Mouse (Mus musculus) embryonic stem cell, embryonic (primary cell): Measurements from ENCODE around the gene Eif3k.

Experiments used
- CTCF ChIA-PET, 4 experiments: fragments of 300-600 bp in 2 of 4; fragments of 350-600 bp in 2 of 4; sonication (Branson Sonifier 250); formaldehyde crosslinking; loops; one replicate each; lab custom pipeline; 2022; ENCODE audit warnings: inconsistent platforms in 2 of 4; lab: Charles Lee
- POLR2A ChIA-PET, 4 experiments: fragments of 300-600 bp in 2 of 4; fragments of 350-600 bp in 2 of 4; sonication (Branson Sonifier 250); formaldehyde crosslinking; loops; one replicate each; lab custom pipeline; 2022; ENCODE audit warnings: antibody characterized with exemption in 4 of 4, inconsistent platforms in 1 of 4; lab: Charles Lee

The Eif3k gene

DNA sequence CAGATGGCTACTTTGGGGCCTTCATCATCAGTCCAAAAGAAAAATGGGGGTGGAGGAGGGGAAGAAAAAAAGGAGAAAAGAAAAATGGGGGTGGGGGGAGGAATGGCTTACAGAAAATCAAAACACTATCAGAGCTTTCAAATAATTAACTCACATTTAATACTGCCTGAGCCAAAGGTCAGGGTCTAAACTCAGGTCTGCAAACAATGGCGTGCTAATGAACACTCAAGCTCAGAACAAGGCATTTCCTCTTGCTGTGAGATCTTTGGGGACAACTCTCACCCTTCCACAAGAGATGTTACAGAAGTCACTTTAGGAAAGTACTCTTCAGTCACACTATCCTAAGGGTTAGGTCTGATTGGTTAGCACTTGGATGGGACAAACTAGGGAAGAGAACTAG lies 22.9 kb downstream of the Eif3k start:
- POLR2A ChIA-PET = interaction anchor here (0.5 to 16.8 kb wide), 33 partner anchors 9 to 1605 kb away, joined by 3 to 235 read pairs (median 4); partner anchors contain the start of genes Catsperg1 (in 1 of the 4), Eif3k (in 1 of the 4) and Map4k1 (in 1 of the 4)
- CTCF ChIA-PET = interaction anchor here in 2 of 4 experiments (0.6 kb wide), 5 partner anchors 15 to 125 kb away, joined by 3 to 7 read pairs (median 3); partner anchors contain the start of gene Lgals4 (in 1 of the 2)

DNA sequence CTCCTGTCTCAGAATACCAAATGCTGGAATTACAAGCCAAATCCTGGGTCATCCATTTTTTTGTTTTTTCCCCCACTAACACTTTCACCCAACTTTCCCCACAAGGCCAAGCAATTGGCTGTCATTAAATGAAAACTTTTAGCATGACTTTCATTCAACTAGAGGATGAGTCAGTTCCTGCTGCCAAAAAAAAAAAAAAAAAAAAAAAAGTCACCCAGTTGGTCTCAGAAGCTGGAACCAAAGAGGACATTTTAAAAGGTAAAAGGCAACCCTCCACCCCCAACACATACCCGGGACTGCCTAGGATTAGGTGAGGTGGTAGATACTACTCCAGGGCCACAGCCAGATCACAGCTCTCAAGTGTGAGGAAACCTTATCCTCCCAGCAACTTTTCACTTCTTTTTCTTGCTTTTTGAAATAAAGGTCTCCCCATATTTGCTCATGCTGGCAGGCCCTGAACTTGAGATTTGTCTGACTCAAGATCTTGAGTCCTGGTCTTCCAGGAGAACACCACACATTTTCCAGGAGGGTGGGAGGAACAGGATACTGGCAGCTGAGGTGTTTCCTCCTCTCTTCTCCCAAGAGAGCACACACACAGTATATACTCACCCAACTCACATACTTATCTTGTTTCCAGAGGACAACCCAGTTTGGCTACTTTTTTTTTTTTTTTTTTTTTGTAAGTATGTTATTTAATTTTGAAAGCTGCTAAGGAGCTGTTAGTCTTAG lies 23.5 kb downstream of the Eif3k start:
- POLR2A ChIA-PET = interaction anchor here (0.6 to 16.8 kb wide), 32 partner anchors 8 to 1604 kb away, joined by 3 to 235 read pairs (median 4); no protein-coding TSS in a partner anchor
- CTCF ChIA-PET = interaction anchor here in 3 of 4 experiments (0.6 to 1.6 kb wide), 8 partner anchors 13 to 124 kb away, joined by 3 to 7 read pairs (median 4); partner anchors contain the start of gene Lgals4 (in 1 of the 3)

DNA sequence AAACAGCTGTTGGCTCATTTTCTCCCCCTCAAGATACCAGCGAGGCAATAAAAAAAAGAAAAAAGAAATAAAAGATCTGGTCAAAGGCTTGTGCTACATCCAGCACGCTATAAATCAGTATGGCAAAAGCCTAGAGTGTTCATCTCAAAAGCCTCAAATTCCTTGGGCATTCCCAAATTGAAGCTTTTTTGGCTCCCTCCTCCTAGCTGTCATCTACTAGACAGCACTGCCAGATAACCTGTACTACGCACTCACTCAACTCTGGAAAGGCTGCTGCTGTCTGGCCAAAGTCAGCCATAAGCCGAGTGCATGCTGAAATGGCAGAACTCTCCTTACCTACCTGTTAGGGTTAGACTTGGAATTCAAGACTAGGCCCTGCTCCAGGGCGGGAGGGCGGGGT lies 24.4 kb downstream of the Eif3k start:
- POLR2A ChIA-PET = interaction anchor here in 3 of 4 experiments (0.7 to 16.8 kb wide), 11 partner anchors 9 to 191 kb away, joined by 3 to 235 read pairs (median 6); partner anchors contain the start of gene Sirt2 (in 1 of the 3)
- CTCF ChIA-PET = interaction anchor here in 3 of 4 experiments (0.7 to 1.6 kb wide), 3 partner anchors 18 to 33 kb away, joined by 3 to 6 read pairs (median 5); no protein-coding TSS in a partner anchor

DNA sequence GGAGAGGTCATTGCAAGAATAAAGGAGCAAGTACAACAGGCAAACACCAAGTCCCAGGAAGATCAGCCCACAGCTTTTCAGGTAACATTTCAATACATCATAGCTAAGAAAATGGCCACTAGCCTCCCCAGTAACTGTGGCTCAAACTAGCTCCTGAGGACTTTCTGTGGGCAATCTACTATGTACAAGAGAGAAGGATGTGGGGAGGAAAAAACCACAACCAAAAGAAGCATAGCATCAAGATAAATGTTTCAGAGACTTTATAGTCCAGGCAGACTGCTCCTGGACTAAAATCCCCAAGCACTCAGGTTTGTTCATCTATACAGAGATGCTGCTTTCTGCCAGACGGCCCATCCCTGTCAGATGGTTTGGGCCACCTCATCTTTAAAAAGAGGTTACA lies 25.4 kb downstream of the Eif3k start:
- ChIA-PET POLR2A (interaction anchor here in 2 of 4 experiments (1.0 to 16.8 kb wide), 8 partner anchors 8 to 146 kb away, joined by 3 to 235 read pairs (median 16); no protein-coding TSS in a partner anchor), CTCF (interaction anchor here in 1 of 4 experiments (1.6 kb wide), 1 partner anchor 18 kb away, joined by 5 read pairs; no protein-coding TSS in a partner anchor)

DNA sequence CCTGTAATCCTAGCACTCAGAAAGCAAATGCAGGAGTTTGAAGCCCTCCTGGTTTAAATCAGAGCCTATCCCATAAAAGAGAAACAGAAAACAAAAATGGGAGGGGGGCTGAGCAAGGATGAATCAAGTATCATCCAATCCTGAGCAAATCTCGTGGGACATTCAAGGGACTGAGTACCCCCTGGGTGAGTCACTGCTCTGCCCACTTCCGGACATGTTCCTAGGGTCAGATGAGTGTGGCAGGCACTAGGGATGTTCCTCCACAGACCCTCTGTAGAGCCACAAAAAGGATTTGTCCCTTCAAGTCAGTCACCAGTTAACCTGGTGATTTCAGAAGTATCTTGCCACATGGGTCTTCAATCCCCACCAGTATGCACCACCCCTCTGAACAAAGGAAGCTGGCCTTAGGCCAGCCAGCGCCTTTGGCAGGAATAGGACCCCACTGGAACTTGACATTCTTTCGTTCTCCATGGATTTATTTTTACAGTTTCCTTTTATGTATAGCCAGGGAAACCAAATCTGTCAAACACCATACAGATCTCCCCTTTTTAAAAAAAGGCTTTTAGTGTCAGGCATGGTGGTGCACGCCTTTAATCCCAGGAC lies 26.3 kb downstream of the Eif3k start:
- CTCF ChIA-PET = no interaction called here
- POLR2A ChIA-PET = interaction anchor here in 2 of 4 experiments (1.6 to 16.8 kb wide), 3 partner anchors 8 to 18 kb away, joined by 7 to 235 read pairs (median 69); no protein-coding TSS in a partner anchor

DNA sequence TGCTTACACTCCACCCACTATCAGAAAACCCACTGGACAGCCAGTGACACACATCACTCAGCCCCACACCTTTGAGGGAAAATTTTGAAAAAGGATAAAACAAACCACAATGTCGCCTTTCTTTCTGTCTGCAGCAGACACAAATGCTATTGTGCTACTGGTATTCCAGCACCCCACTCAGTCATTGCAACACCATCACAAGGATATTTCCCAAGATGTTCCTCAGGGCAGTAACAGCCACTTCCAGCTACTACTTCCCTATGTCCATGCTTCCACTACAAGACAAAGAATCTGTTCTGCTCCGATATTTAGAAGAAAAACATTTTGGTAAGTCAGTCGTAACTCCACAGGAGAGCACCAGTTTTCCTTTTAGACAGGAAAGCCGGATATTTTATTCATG lies 26.9 kb downstream of the Eif3k start:
- CTCF ChIA-PET = interaction anchor here in 1 of 4 experiments (1.6 kb wide), 1 partner anchor 162 kb away, joined by 3 read pairs; no protein-coding TSS in a partner anchor
- POLR2A ChIA-PET = interaction anchor here in 2 of 4 experiments (1.3 to 16.8 kb wide), 9 partner anchors 7 to 27 kb away, joined by 3 to 235 read pairs (median 7); partner anchors contain the start of genes Actn4 (in 2 of the 2), Eif3k (in 2 of the 2) and Map4k1 (in 2 of the 2)

DNA sequence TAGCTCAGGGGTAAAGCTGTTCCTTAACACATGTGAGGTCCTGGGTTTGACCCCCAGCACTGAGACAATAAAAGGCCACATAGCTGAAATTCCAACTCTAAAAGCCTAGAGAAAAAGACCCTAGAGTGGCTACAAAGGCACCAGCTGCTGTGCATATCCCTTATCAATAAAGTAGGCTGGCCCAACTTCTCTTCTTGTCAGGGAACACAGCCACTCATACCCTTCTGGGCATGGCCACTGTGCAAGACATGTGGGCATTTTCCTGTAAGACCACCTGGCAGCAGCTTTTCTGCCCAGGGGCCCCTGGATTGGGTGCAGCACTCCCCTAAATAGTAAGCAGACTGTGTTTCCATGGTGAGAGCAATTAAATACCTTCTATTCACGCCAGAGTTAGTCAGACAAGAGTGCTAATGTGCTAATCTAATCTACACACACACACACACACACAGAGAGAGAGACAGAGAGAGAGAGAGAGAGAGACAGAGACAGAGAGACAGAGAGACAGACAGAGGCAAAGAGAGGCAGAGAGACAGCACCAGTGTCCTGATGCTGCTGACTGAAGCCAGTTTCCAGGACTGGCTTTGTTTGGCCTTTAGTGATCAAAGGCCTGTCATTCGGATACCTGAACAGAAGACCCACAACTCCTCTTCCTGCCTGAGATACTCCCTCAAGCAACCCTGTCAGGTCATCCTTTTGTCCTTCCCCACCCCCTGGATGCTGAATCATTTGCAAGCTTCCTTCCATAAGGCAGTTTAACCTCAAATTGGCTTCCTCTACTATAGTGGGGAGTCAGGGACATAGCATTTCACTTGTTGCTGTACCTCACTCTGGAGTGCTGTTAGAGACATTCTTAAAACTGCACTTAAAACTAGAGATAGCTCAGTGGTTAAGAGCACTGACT lies 27.9 kb downstream of the Eif3k start:
- ChIA-PET CTCF (interaction anchor here in 3 of 4 experiments (0.6 to 1.6 kb wide), 9 partner anchors 14 to 730 kb away, joined by 3 to 5 read pairs (median 3); no protein-coding TSS in a partner anchor), POLR2A (interaction anchor here (0.5 to 16.8 kb wide), 30 partner anchors 8 to 853 kb away, joined by 3 to 235 read pairs (median 4); partner anchors contain the start of genes Eif3k (in 4 of the 4), Map4k1 (in 4 of the 4) and Actn4 (in 2 of the 4))

DNA sequence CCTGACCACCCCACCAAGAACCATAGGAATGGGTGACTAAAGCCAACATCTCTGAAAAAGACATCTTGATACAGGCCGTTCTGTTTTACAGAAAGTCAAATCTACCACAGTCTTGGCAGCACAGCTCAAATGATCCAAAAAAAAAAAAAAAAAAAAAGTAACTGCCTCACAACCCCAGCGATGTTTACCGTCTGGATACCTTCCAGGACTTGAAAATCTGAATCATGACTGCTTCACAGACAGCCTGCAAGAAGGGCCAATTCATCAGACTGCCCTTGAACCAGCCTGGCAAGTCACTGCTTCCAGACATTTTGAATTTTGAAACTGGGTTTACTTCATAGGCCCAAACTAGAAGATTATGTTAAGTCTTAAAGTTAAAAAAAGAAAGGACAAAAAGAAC lies 28.9 kb downstream of the Eif3k start:
- ChIA-PET POLR2A (interaction anchor here (0.6 to 16.8 kb wide), 25 partner anchors 8 to 143 kb away, joined by 3 to 235 read pairs (median 5); partner anchors contain the start of gene Actn4 (in 2 of the 4)), CTCF (interaction anchor here in 2 of 4 experiments (0.6 to 1.0 kb wide), 4 partner anchors 13 to 241 kb away, joined by 3 to 4 read pairs (median 3); no protein-coding TSS in a partner anchor)

DNA sequence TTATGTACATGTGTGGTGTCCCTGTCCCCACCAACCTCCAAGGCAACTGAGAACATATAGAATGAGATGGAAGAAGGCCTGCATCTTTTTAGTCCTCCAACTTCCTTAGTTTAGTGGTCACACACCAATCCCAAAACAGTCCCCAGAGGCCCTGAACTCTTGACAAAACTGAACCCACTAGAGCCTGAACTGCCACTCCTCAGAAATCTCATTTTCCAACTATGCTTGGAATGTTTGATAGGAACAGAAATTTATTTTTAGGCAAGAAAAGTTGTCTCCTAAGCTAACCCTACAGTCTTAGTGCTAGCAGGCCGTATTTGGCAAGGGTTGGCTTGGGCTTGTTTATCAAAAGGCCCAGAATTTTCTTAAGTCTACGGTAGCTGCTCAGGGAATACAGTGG lies 29.9 kb downstream of the Eif3k start:
- CTCF ChIA-PET = no interaction called here
- POLR2A ChIA-PET = interaction anchor here in 2 of 4 experiments (0.9 to 16.8 kb wide), 12 partner anchors 8 to 142 kb away, joined by 3 to 235 read pairs (median 6); partner anchors contain the start of genes Actn4 (in 2 of the 2), Eif3k (in 2 of the 2) and Map4k1 (in 2 of the 2)

DNA sequence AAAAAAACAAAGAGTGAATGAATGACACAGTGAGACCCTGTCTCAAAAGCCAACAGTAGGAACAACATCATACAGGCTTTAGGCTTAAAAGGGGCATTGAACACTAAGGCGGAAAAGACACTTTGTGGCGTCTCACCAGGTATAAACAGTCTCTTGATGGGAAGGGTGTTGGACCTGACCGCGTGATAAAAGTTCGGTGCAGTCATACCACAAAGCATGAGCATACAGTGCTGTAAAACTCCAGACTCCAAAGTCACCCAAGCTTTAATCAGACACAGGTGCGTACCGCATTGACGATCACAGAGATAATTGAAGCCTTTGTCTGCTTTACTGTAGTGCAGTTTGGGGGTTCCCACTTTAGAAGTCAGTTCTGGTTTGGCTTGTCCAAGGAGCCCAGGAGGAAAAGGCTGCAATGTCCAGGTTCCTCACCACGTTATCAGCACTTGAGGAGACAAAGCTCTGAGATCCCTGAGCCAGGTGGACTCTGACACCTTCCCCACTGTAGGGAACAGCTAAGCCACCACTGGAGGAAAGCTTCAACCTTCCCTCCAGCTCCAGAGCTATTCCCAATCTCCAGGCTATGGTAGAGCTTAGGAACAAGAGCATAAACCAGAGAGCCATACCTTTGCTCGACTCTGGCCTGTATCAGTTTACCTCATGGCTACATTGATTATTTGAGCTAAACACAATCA lies 31.2 kb downstream of the Eif3k start:
- ChIA-PET POLR2A (interaction anchor here (0.5 to 16.8 kb wide), 21 partner anchors 8 to 504 kb away, joined by 3 to 235 read pairs (median 4); partner anchors contain the start of genes Actn4 (in 3 of the 4), Eif3k (in 2 of the 4), Map4k1 (in 2 of the 4) and Sirt2 (in 1 of the 4)), CTCF (interaction anchor here in 3 of 4 experiments (0.5 to 1.1 kb wide), 5 partner anchors 20 to 1124 kb away, joined by 3 to 4 read pairs (median 3); partner anchors contain the start of genes Eif3k (in 1 of the 3) and Map4k1 (in 1 of the 3))

DNA sequence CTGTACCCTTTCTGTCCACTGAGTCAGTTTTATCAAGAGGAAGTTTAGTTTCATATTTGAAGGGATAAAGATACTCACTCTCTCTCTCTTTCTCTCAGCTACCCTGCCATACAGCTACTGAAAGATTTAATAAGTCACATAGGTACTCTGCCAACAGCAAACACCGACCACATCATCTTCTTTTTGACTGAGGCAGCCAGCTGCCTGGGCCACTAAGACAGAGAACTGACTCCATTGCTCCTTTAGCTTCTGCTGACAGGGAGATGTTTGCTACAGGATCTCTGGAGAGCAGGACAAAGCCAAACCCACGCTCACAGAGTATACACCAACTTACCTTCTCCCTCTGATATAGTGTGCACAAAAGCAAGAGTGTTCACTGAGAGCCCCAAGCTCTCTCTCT lies 32.4 kb downstream of the Eif3k start:
- ChIA-PET CTCF (interaction anchor here in 1 of 4 experiments (0.6 to 1.1 kb wide), 3 partner anchors 33 to 91 kb away, joined by 3 to 5 read pairs (median 3); partner anchors contain the start of genes Eif3k and Map4k1), POLR2A (interaction anchor here (0.6 to 16.8 kb wide), 27 partner anchors 8 to 599 kb away, joined by 3 to 235 read pairs (median 7); partner anchors contain the start of genes Actn4 (in 4 of the 4), Map4k1 (in 3 of the 4), Eif3k (in 2 of the 4) and Rps16 (in 1 of the 4))

DNA sequence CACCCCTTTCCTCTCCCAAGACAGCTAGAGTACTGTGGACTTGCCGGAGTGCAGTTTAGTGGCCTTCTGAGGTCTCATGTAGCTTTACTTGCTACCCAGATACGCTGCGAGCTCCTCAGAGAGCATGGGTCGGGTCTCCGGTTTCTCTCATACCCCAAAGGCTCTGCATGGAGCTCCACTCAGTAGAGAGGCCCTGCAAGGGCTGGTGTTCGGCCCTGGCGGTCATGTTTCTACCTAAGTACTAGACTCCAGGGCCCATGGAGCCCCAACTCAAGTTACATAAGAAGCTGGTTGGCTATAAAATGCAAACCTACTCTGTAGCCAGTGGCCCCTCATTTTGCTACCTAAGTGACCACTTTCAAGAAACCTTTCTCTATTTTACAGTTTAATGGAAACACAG lies 32.9 kb downstream of the Eif3k start:
- CTCF ChIA-PET = interaction anchor here in 2 of 4 experiments (0.6 to 1.2 kb wide), 6 partner anchors 25 to 113 kb away, joined by 3 to 6 read pairs (median 3); partner anchors contain the start of genes Eif3k (in 1 of the 2) and Map4k1 (in 1 of the 2)
- POLR2A ChIA-PET = interaction anchor here (0.6 to 16.8 kb wide), 31 partner anchors 8 to 599 kb away, joined by 3 to 235 read pairs (median 6); partner anchors contain the start of genes Actn4 (in 4 of the 4), Eif3k (in 2 of the 4), Map4k1 (in 2 of the 4) and Rps16 (in 1 of the 4)

DNA sequence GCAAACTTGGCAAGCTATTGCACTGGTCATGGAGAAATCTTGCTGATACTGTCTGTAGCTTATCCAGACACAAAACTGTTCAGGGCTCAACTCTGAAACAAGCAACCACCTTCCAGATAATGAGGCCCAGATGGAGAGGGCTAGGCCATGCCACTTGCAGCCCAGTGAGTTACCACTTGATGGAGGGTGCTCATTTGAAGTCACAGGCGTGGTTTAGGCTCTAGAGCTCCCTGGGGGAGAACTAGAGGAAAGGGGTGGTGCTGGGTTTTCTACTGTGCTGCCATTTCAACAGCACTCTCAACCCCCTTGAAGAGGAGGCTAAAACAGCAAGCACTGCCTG lies 35.4 kb downstream of the Eif3k start:
- CTCF ChIA-PET = interaction anchor here in 2 of 4 experiments (0.6 to 1.0 kb wide), 2 partner anchors 28 to 95 kb away, joined by 3 to 4 read pairs; no protein-coding TSS in a partner anchor

DNA sequence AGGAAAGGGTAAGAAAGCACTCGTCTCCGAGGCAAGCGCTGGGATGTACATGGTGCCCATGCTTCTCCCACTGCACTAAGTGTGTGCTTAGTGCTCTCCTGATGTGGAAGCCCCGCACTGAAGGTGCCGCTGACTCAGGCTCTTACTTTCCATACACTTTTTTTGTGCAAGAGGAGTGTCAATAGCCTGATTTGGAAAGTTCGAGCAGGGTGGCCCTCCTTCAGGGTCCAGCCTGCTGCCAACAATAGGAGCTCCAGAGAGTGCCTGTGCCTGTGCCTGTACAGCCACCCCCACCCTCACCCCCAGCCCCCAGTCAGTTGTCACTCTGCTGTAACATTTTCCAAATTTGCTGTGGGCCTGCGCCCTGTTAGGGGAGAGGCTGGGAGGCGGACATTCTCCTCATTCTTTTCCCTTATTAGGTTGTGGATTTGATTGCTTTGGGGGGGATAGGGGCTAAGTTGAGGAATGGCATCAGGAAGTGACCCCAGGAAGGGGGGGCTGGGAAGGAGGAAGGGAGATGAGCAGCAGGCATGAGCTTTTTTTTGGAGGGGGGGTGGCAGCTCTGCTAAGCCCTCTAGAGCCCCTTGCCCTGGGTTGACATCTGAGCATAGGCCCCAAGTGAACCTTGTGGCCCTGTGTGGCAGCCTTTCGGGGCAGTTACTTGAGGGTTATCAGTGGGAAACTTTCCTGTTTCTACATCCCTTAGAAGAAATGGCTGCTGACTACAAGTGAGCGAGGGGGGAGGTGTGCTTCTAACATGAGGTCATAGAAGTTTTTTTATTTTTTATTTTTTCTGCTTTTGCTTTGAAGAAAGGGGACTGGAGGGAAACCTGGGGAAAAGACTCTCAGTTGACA lies 36.0 kb downstream of the Eif3k start:
- ChIA-PET CTCF (interaction anchor here in 2 of 4 experiments (1.0 kb wide), 2 partner anchors 96 to 150 kb away, joined by 3 to 4 read pairs; no protein-coding TSS in a partner anchor), POLR2A (interaction anchor here in 3 of 4 experiments (0.5 to 16.8 kb wide), 18 partner anchors 8 to 485 kb away, joined by 3 to 235 read pairs (median 3); partner anchors contain the start of genes Actn4 (in 1 of the 3), Eif3k (in 1 of the 3), Map4k1 (in 1 of the 3) and Mrps12 (in 1 of the 3))

More for the DNA sequence above, 35.4 kb downstream of the Eif3k start:
- POLR2A ChIA-PET = interaction anchor here in 3 of 4 experiments (0.5 to 16.8 kb wide), 15 partner anchors 9 to 484 kb away, joined by 3 to 235 read pairs (median 5); partner anchors contain the start of genes Actn4 (in 2 of the 3), Eif3k (in 1 of the 3), Map4k1 (in 1 of the 3) and Mrps12 (in 1 of the 3)
